Comparison of ENCODE assay signal across 23 mouse cellular contexts in genomic region chr12:112806044-112806443, GRCm38 (mm10). TPM values are rescaled to one million over a fixed set of nuclear protein-coding genes. Genes with fewer than 3 reads are reported as not detected.
"Had no signal": no experiment of that assay in that cellular context is flagged by ENCODE, and none has a peak within 500 bp of the region (broad histone marks: within the 10 kb centered on the region; RNA-seq: fewer than 3 reads in every experiment).

No protein-coding gene starts in this region.

- H3K27ac ChIP-seq: kidney, postnatal 0 days; limb, embryonic 10.5 days; limb, embryonic 13.5 days; liver, embryonic 12.5 days; liver, embryonic 15.5 days; lung, embryonic 15.5 days; midbrain, embryonic 10.5 days; neural tube, embryonic 13.5 days; stomach, embryonic 15.5 days had no signal

- H3K9me3 ChIP-seq: limb, embryonic 10.5 days; limb, embryonic 13.5 days; liver, embryonic 12.5 days; liver, embryonic 15.5 days; lung, embryonic 15.5 days; midbrain, embryonic 10.5 days; neural tube, embryonic 13.5 days; stomach, embryonic 15.5 days had no signal

- H3K36me3 ChIP-seq: limb, embryonic 10.5 days; limb, embryonic 13.5 days; liver, embryonic 12.5 days; liver, embryonic 15.5 days; lung, embryonic 15.5 days; midbrain, embryonic 10.5 days; neural tube, embryonic 13.5 days; stomach, embryonic 15.5 days had no signal

- H3K9ac ChIP-seq: limb, embryonic 13.5 days; liver, embryonic 12.5 days; liver, embryonic 15.5 days; lung, embryonic 15.5 days; neural tube, embryonic 13.5 days; stomach, embryonic 15.5 days had no signal

- H3K4me3 ChIP-seq: limb, embryonic 10.5 days; limb, embryonic 13.5 days; liver, embryonic 12.5 days; liver, embryonic 15.5 days; lung, embryonic 15.5 days; midbrain, embryonic 10.5 days; neural tube, embryonic 13.5 days; stomach, embryonic 15.5 days had no signal

- DNase-seq: kidney, adult 2 months; kidney, postnatal 36 days; layer of hippocampus, postnatal 36 days; liver; lung, adult 18-20 months; lung, postnatal 10 days; lung, postnatal 36 days; midbrain, embryonic 14.5 days; retina, postnatal 1 day; right cerebral cortex, postnatal 25 days; spleen, adult 18-20 months; thymus, postnatal 25 days had no signal

- ATAC-seq: intestine, embryonic 16.5 days; liver, embryonic 12.5 days had no signal

- H3K4me2 ChIP-seq: limb, embryonic 13.5 days; liver, embryonic 12.5 days; liver, embryonic 15.5 days; lung, embryonic 15.5 days; neural tube, embryonic 13.5 days; stomach, embryonic 15.5 days had no signal

RNA-seq across cellular contexts. Expression of gene Ahnak2, which starts 3.6 kb away (rescaled TPM):
- total RNA-seq: neutrophil, adult 5-6 weeks had no signal
